Mouse (Mus musculus) urinary bladder, adult 2 months (tissue): ENCODE data around the gene Wdr43. TPM values are rescaled to one million over a fixed set of nuclear protein-coding genes. Genes with fewer than 3 reads are reported as not detected.

ENCODE experiments used
- DNase-seq: peaks from one replicate; pipeline ENCODE4 v3.0.0; 2022; ENCODE audit warnings: low spot score
- polyA plus RNA-seq: library from polyadenylated mRNA; depleted of rRNA; stranded (reverse); fragments of >200 nt; gene quantifications from 2 replicates; pipeline ENCODE4 v1.2.3, GENCODE M21; 2012; rRNA removed

Wdr43 gene
- polyA plus RNA-seq, 1 experiment = 23.5 TPM

GRCm38 (mm10) chr17:71698619-71698956 lies 82.9 kb downstream of the Wdr43 start:
- no peak for DNase-seq

GRCm38 (mm10) chr17:71705113-71705512 lies 89.4 kb downstream of the Wdr43 start:
- no peak for DNase-seq

GRCm38 (mm10) chr17:71705550-71706480 lies 90.1 kb downstream of the Wdr43 start:
- DNase-seq = no peak

GRCm38 (mm10) chr17:71707715-71708114 lies 92.0 kb downstream of the Wdr43 start:
- no peak for DNase-seq

Other genes with a start within 250 kb of the Wdr43 start
- 0.47 and 1.2 TPM in 2 replicates for gene Gm4707, start 156.0 kb upstream of the Wdr43 start, polyA plus RNA-seq
- gene Smchd1, start 140.6 kb upstream of the Wdr43 start, polyA plus RNA-seq = 25.9 and 26.4 TPM in 2 replicates
- 0.96 and 1.1 TPM in 2 replicates for gene Ndc80, start 89.0 kb upstream of the Wdr43 start, polyA plus RNA-seq
- gene Spdya, start 63.8 kb upstream of the Wdr43 start, polyA plus RNA-seq = 0.35 and 0.76 TPM in 2 replicates
- gene Togaram2, start 57.4 kb downstream of the Wdr43 start, polyA plus RNA-seq = 0.33 and 0.34 TPM in 2 replicates
- gene Pcare, start 137.0 kb downstream of the Wdr43 start, polyA plus RNA-seq = not detected in 2 replicates
- 17.5 and 18.9 TPM in 2 replicates for gene Clip4, start 152.6 kb downstream of the Wdr43 start, polyA plus RNA-seq